Mouse (Mus musculus) Patski (cell line): Measurements from ENCODE around the gene H2afy. TPM values are rescaled to one million over a fixed set of nuclear protein-coding genes. Genes with fewer than 3 reads are reported as not detected.

ENCODE experiments used
- ATAC-seq: fragments of 100-300 bp; one replicate; pipeline ENCODE4 v1.8.0; 2021
- CTCF ChIA-PET: fragments of 350-600 bp; sonication (Branson Sonifier 250); formaldehyde crosslinking; loops from one replicate; lab custom pipeline; 2022; ENCODE audit warnings: inconsistent platforms; lab: Charles Lee
- POLR2A ChIA-PET: fragments of 350-600 bp; sonication (Branson Sonifier 250); formaldehyde crosslinking; loops from one replicate; lab custom pipeline; 2022; ENCODE audit warnings: antibody characterized with exemption, inconsistent platforms; lab: Charles Lee
- DNase-seq: peaks from one replicate; pipeline ENCODE4 v3.0.0-alpha.2; 2011; ENCODE audit warnings: low read depth, low spot score
- H3K27me3 ChIP-seq: fragments of 371-371 bp; one replicate; pipeline ENCODE4 v1.5.1; 2021
- CTCF ChIP-seq: fragments of 100-300 bp; IDR thresholded peaks from one replicate; pipeline ENCODE4 v1.5.1; 2021
- in situ Hi-C: fragments of 300-500 bp; cut with MboI; formaldehyde crosslinking; loops from 3 replicates; pipeline ENCODE4 v1.11.1; 2018; ENCODE audit warnings: low pct_unique_long_range_greater_than_20kb, mixed read lengths
- polyA plus RNA-seq: library from polyadenylated mRNA; unstranded; gene quantifications from one replicate; pipeline ENCODE4 v1.2.3, GENCODE M21; 2021

H2afy gene
- polyA plus RNA-seq, 1 experiment from 2014 or later: 185 TPM

DNA sequence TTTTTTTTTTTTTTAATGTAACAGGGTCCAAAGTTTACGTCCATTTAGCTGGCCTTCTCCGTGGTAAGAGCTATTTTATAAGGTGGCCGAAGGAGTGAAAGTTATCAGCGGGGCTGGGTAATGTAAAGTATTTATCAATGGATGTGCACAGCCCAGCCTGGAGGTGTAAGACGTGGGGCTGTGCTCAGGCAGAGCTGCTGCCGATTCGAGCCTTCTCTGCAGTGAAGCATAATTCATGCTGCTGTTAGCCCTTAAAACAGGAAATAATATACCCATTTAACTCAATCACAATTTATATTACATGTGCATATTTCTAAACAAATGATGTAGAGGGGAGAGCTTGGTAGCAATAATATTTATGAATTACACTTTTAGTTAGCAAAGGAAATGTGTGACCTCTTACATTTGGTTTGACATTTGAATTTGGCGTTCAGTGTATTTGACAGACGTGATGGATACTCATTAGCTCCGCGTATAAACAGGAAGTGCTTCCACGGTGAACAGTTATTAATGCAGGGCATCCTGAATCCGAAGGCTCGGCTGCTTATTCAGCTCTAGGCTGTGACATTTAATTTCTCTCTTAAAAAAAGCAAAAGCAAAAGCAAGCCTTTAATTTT lies 111.6 kb downstream of the H2afy start:
- no peak for ATAC-seq
- no peak for DNase-seq

More for the DNA sequence above, 111.6 kb downstream of the H2afy start:
- ChIA-PET CTCF (interaction anchor here (1.3 kb wide), 1 partner anchor 12 kb away, joined by 3 read pairs; no protein-coding TSS in a partner anchor), POLR2A (interaction anchor here (0.6 kb wide), 1 partner anchor 1707 kb away, joined by 3 read pairs; no protein-coding TSS in a partner anchor)
- TF ChIP-seq CTCF: no peak
- in situ Hi-C loops: no loop called here
- no peaks in the 10 kb centered on the region for H3K27me3 ChIP-seq

Other genes with a start within 250 kb of the H2afy start
- not detected for gene Tifab, start 42.5 kb upstream of the H2afy start, polyA plus RNA-seq
- gene Neurog1, start 115.8 kb upstream of the H2afy start, polyA plus RNA-seq: 0.04 TPM
- 7.7 TPM for gene Cxcl14, start 160.2 kb upstream of the H2afy start, polyA plus RNA-seq